Mouse (Mus musculus): ENCODE data around the gene Pcdh15. TPM values are rescaled to one million over a fixed set of nuclear protein-coding genes. Genes with fewer than 3 reads are reported as not detected.

Gene Pcdh15
- polyA plus RNA-seq, 1 experiment from 2014 or later: 2.0 TPM

- no peak overlapping the region for H3K4me3 ChIP-seq (replicated peaks; ENCODE audit: low read length)
- WGBS: 80% methylated on average over 2 of the region's 2 CpGs
Observed at GRCm38 (mm10) chr10:74316091-74316490, 1216.9 kb downstream of the Pcdh15 start.

GRCm38 (mm10) chr10:74335412-74335811 lies 1236.3 kb downstream of the Pcdh15 start:
- H3K4me2 ChIP-seq (ENCODE audit: low read depth, low read length): no peak overlapping the region
- no peak overlapping the region for H3K27ac ChIP-seq (ENCODE audit: low read length)
- H3K4me3 ChIP-seq (replicated peaks; ENCODE audit: low read length): no peak overlapping the region
- ATAC-seq (ENCODE audit: insufficient read depth, low FRiP score): no peak
- H3K4me1 ChIP-seq (ENCODE audit: control insufficient read depth, insufficient read depth, low read length): no peaks in the 10 kb centered on the region
- H3K27me3 ChIP-seq (ENCODE audit: control insufficient read depth, insufficient read depth, low read length): no peaks in the 10 kb centered on the region
- WGBS: 89% methylated on average over 7 of the region's 7 CpGs
- no peaks in the 10 kb centered on the region for H3K36me3 ChIP-seq (ENCODE audit: control insufficient read depth, insufficient read depth, low read length)
- no peak overlapping the region for H3K9ac ChIP-seq (ENCODE audit: low read length)
- H3K9me3 ChIP-seq (replicated peaks; ENCODE audit: control insufficient read depth, low read length): no peaks in the 10 kb centered on the region

More at GRCm38 (mm10) chr10:74316091-74316490, 1216.9 kb downstream of the Pcdh15 start:
- Histone ChIP-seq H3K9ac (ENCODE audit: low read length) (no peak overlapping the region), H3K27ac (ENCODE audit: low read length) (no peak overlapping the region), H3K4me2 (ENCODE audit: low read depth, low read length) (no peak overlapping the region), H3K27me3 (ENCODE audit: control insufficient read depth, insufficient read depth, low read length) (no peaks in the 10 kb centered on the region), H3K9me3 (replicated peaks; ENCODE audit: control insufficient read depth, low read length) (no peaks in the 10 kb centered on the region), H3K4me1 (ENCODE audit: control insufficient read depth, insufficient read depth, low read length) (no peaks in the 10 kb centered on the region), H3K36me3 (ENCODE audit: control insufficient read depth, insufficient read depth, low read length) (no peaks in the 10 kb centered on the region)
- no peak for ATAC-seq (ENCODE audit: insufficient read depth, low FRiP score)

- no peak for ATAC-seq (ENCODE audit: insufficient read depth, low FRiP score)
- no peak overlapping the region for H3K9ac ChIP-seq (ENCODE audit: low read length)
- no peaks in the 10 kb centered on the region for H3K9me3 ChIP-seq (replicated peaks; ENCODE audit: control insufficient read depth, low read length)
- 74% methylated on average over 3 of the region's 3 CpGs for WGBS
- no peak overlapping the region for H3K4me2 ChIP-seq (ENCODE audit: low read depth, low read length)
- no peaks in the 10 kb centered on the region for H3K4me1 ChIP-seq (ENCODE audit: control insufficient read depth, insufficient read depth, low read length)
- no peaks in the 10 kb centered on the region for H3K27me3 ChIP-seq (ENCODE audit: control insufficient read depth, insufficient read depth, low read length)
- no peak overlapping the region for H3K27ac ChIP-seq (ENCODE audit: low read length)
- H3K36me3 ChIP-seq (ENCODE audit: control insufficient read depth, insufficient read depth, low read length): no peaks in the 10 kb centered on the region
- no peak overlapping the region for H3K4me3 ChIP-seq (replicated peaks; ENCODE audit: low read length)
Observed at GRCm38 (mm10) chr10:74339247-74340160, 1240.4 kb downstream of the Pcdh15 start.

- H3K27ac ChIP-seq (ENCODE audit: low read length): no peak overlapping the region
- no peaks in the 10 kb centered on the region for H3K4me1 ChIP-seq (ENCODE audit: control insufficient read depth, insufficient read depth, low read length)
- no peaks in the 10 kb centered on the region for H3K9me3 ChIP-seq (replicated peaks; ENCODE audit: control insufficient read depth, low read length)
- no peak overlapping the region for H3K9ac ChIP-seq (ENCODE audit: low read length)
- ATAC-seq (ENCODE audit: insufficient read depth, low FRiP score): no peak
- 57% methylated on average over 5 of the region's 5 CpGs for WGBS
- no peak overlapping the region for H3K4me3 ChIP-seq (replicated peaks; ENCODE audit: low read length)
- no peak overlapping the region for H3K4me2 ChIP-seq (ENCODE audit: low read depth, low read length)
- H3K27me3 ChIP-seq (ENCODE audit: control insufficient read depth, insufficient read depth, low read length): no peaks in the 10 kb centered on the region
- no peaks in the 10 kb centered on the region for H3K36me3 ChIP-seq (ENCODE audit: control insufficient read depth, insufficient read depth, low read length)
Observed at GRCm38 (mm10) chr10:74359526-74359925, 1260.4 kb downstream of the Pcdh15 start.

GRCm38 (mm10) chr10:74378697-74379096 lies 1279.6 kb downstream of the Pcdh15 start:
- no peaks in the 10 kb centered on the region for H3K36me3 ChIP-seq (ENCODE audit: control insufficient read depth, insufficient read depth, low read length)
- no peaks in the 10 kb centered on the region for H3K27me3 ChIP-seq (ENCODE audit: control insufficient read depth, insufficient read depth, low read length)
- H3K27ac ChIP-seq (ENCODE audit: low read length): no peak overlapping the region
- H3K9me3 ChIP-seq (replicated peaks; ENCODE audit: control insufficient read depth, low read length): no peaks in the 10 kb centered on the region
- no peak overlapping the region for H3K9ac ChIP-seq (ENCODE audit: low read length)
- no peak overlapping the region for H3K4me2 ChIP-seq (ENCODE audit: low read depth, low read length)
- no peak for ATAC-seq (ENCODE audit: insufficient read depth, low FRiP score)
- no peak overlapping the region for H3K4me3 ChIP-seq (replicated peaks; ENCODE audit: low read length)
- no peaks in the 10 kb centered on the region for H3K4me1 ChIP-seq (ENCODE audit: control insufficient read depth, insufficient read depth, low read length)
- 78% methylated on average over 1 of the region's 1 CpGs for WGBS

GRCm38 (mm10) chr10:74379276-74380134 lies 1280.4 kb downstream of the Pcdh15 start:
- no peak overlapping the region for H3K27ac ChIP-seq (ENCODE audit: low read length)
- H3K27me3 ChIP-seq (ENCODE audit: control insufficient read depth, insufficient read depth, low read length): no peaks in the 10 kb centered on the region
- H3K9ac ChIP-seq (ENCODE audit: low read length): no peak overlapping the region
- no peak overlapping the region for H3K4me2 ChIP-seq (ENCODE audit: low read depth, low read length)
- no peaks in the 10 kb centered on the region for H3K9me3 ChIP-seq (replicated peaks; ENCODE audit: control insufficient read depth, low read length)
- H3K4me1 ChIP-seq (ENCODE audit: control insufficient read depth, insufficient read depth, low read length): no peaks in the 10 kb centered on the region
- no peaks in the 10 kb centered on the region for H3K36me3 ChIP-seq (ENCODE audit: control insufficient read depth, insufficient read depth, low read length)
- H3K4me3 ChIP-seq (replicated peaks; ENCODE audit: low read length): no peak overlapping the region
- no peak for ATAC-seq (ENCODE audit: insufficient read depth, low FRiP score)
- 52% methylated on average over 7 of the region's 7 CpGs for WGBS

- ATAC-seq (ENCODE audit: insufficient read depth, low FRiP score): no peak
- Histone ChIP-seq H3K36me3 (ENCODE audit: control insufficient read depth, insufficient read depth, low read length) (no peaks in the 10 kb centered on the region), H3K4me1 (ENCODE audit: control insufficient read depth, insufficient read depth, low read length) (no peaks in the 10 kb centered on the region), H3K4me3 (replicated peaks; ENCODE audit: low read length) (no peak overlapping the region), H3K4me2 (ENCODE audit: low read depth, low read length) (no peak overlapping the region), H3K27ac (ENCODE audit: low read length) (no peak overlapping the region), H3K9me3 (replicated peaks; ENCODE audit: control insufficient read depth, low read length) (no peaks in the 10 kb centered on the region), H3K27me3 (ENCODE audit: control insufficient read depth, insufficient read depth, low read length) (no peaks in the 10 kb centered on the region), H3K9ac (ENCODE audit: low read length) (no peak overlapping the region)
- 67% methylated on average over 10 of the region's 10 CpGs for WGBS
Observed at GRCm38 (mm10) chr10:74387538-74388499, 1288.7 kb downstream of the Pcdh15 start.

- Histone ChIP-seq H3K4me1 (ENCODE audit: control insufficient read depth, insufficient read depth, low read length) (no peaks in the 10 kb centered on the region), H3K4me2 (ENCODE audit: low read depth, low read length) (no peak overlapping the region), H3K9me3 (replicated peaks; ENCODE audit: control insufficient read depth, low read length) (no peaks in the 10 kb centered on the region), H3K9ac (ENCODE audit: low read length) (no peak overlapping the region), H3K27me3 (ENCODE audit: control insufficient read depth, insufficient read depth, low read length) (no peaks in the 10 kb centered on the region), H3K4me3 (replicated peaks; ENCODE audit: low read length) (no peak overlapping the region), H3K36me3 (ENCODE audit: control insufficient read depth, insufficient read depth, low read length) (no peaks in the 10 kb centered on the region), H3K27ac (ENCODE audit: low read length) (no peak overlapping the region)
- 89% methylated on average over 8 of the region's 8 CpGs for WGBS
- ATAC-seq (ENCODE audit: insufficient read depth, low FRiP score): no peak
Observed at GRCm38 (mm10) chr10:74403111-74403510, 1304.0 kb downstream of the Pcdh15 start.

Measured in stomach, embryonic 16.5 days (tissue).